Comparison of ENCODE assay signal across 19 mouse cellular contexts in genomic region chr11:31403080-31403479, GRCm38 (mm10). TPM values are rescaled to one million over a fixed set of nuclear protein-coding genes. Genes with fewer than 3 reads are reported as not detected.
DNase-seq lines count a peak whose midpoint lies in the region; TF ChIP-seq lines count a peak whose summit lies in the region.
"Had no signal": no experiment of that assay in that cellular context is flagged by ENCODE, and none has a peak within 500 bp of the region (broad histone marks: within the 10 kb centered on the region; RNA-seq: fewer than 3 reads in every experiment).

No protein-coding gene starts in this region.

- H3K79me2 ChIP-seq in C2C12 (ENCODE audit: control insufficient read depth, insufficient read depth) (no peaks in the 10 kb centered on the region), MEL (ENCODE audit: control insufficient read depth, insufficient read depth, low read length, poor library complexity) (no peaks in the 10 kb centered on the region)

- no peak for TF ChIP-seq POLR2A in MEL (IDR thresholded peaks at IDR 0.05; ENCODE audit: control insufficient read depth in 1 of 2, insufficient read depth in 1 of 2, low read depth in 1 of 2, low read length in 2 of 2, poor library complexity in 1 of 2)
- TF ChIP-seq POLR2A in kidney, adult 2 months (IDR thresholded peaks at IDR 0.05; ENCODE audit: low read depth, low read length) = no peak

- no peak overlapping the region for H3K9ac ChIP-seq in MEL (ENCODE audit: control insufficient read depth, low read depth, low read length, poor library complexity, severe bottlenecking)

- no peak overlapping the region for H3ac ChIP-seq in C2C12 (ENCODE audit: control insufficient read depth, insufficient read length, low read depth)

- H3K27ac ChIP-seq in MEL (ENCODE audit: control insufficient read depth, low read depth, low read length) = no peak overlapping the region
- H3K27ac ChIP-seq in kidney, adult 2 months (ENCODE audit: insufficient read depth, low read depth, low read length) = no peak overlapping the region

- H3K4me3 ChIP-seq in C2C12 (ENCODE audit: insufficient read depth, poor library complexity, severe bottlenecking) (no peak overlapping the region), MEL (ENCODE audit: control insufficient read depth in 1 of 2, insufficient read depth in 1 of 2, low read depth in 2 of 2, low read length in 2 of 2) (no peak overlapping the region)
- no peak overlapping the region for H3K4me3 ChIP-seq in kidney, adult 2 months (ENCODE audit: insufficient read depth, low read depth, low read length)

- WGBS in kidney, adult 2 months = 92% methylated on average over 1 of the region's 1 CpGs

- peaks cover 10% of the 10 kb centered on the region in 2 experiments for H3K4me1 ChIP-seq in MEL (ENCODE audit: control insufficient read depth in 1 of 2, insufficient read depth in 2 of 2, low read length in 2 of 2)
- H3K4me1 ChIP-seq in kidney, adult 2 months (ENCODE audit: control insufficient read depth, insufficient read depth, low read length) = no peaks in the 10 kb centered on the region

- no peak for TF ChIP-seq RAD21 in MEL (IDR thresholded peaks at IDR 0.05; ENCODE audit: low read depth, low read length)

- H3K36me3 ChIP-seq in C2C12 (ENCODE audit: control insufficient read depth, insufficient read depth) (no peaks in the 10 kb centered on the region), MEL (ENCODE audit: control insufficient read depth in 1 of 2, insufficient read depth in 2 of 2, low read length in 2 of 2) (peaks cover 0 to 2% of the 10 kb centered on the region in 2 experiments; a peak in 1 of 4 replicates)
- H3K36me3 ChIP-seq in kidney, adult 2 months (ENCODE audit: control insufficient read depth, insufficient read depth, low read length) = no peaks in the 10 kb centered on the region
- H3K36me3 ChIP-seq: G1E had no signal

- TF ChIP-seq CTCF in C2C12 (IDR thresholded peaks at IDR 0.05; ENCODE audit: control insufficient read depth, insufficient read depth, insufficient read length) = no peak
- no peak for TF ChIP-seq CTCF in MEL (IDR thresholded peaks at IDR 0.05 in 2 of 3, conservative IDR thresholded peaks at IDR 0.05 in 1 of 3; ENCODE audit: control insufficient read depth in 1 of 3, insufficient read depth in 1 of 3, low read depth in 2 of 3, low read length in 3 of 3, poor library complexity in 1 of 3, severe bottlenecking in 1 of 3)
- no peak for TF ChIP-seq CTCF in kidney, adult 2 months (conservative IDR thresholded peaks at IDR 0.05; ENCODE audit: insufficient read depth, insufficient read length, low read depth, low read length)

- TF ChIP-seq EP300 in MEL (IDR thresholded peaks at IDR 0.05; ENCODE audit: low read depth in 1 of 2, low read length in 2 of 2) = peak; percentile 77 to 79

- H3K27me3 ChIP-seq in C2C12 (ENCODE audit: control insufficient read depth, insufficient read depth, insufficient read length) = no peaks in the 10 kb centered on the region
- no peaks in the 10 kb centered on the region for H3K27me3 ChIP-seq in MEL (ENCODE audit: control insufficient read depth in 1 of 2, insufficient read depth in 2 of 2, low read length in 2 of 2)
- H3K27me3 ChIP-seq in kidney, adult 2 months (replicated peaks; ENCODE audit: control insufficient read depth, insufficient read depth, low read length) = no peaks in the 10 kb centered on the region
- H3K27me3 ChIP-seq: CH12.LX, Patski had no signal

- no peaks in the 10 kb centered on the region for H3K79me3 ChIP-seq in C2C12 (ENCODE audit: low read depth)

- peak; percentile 28 for DNase-seq in MEL (ENCODE audit: low read depth, low spot score)
- DNase-seq in kidney, adult 2 months = no peak
- DNase-seq in spleen, postnatal 14 days (ENCODE audit: low spot score in 2 of 2) = no peak
- DNase-seq: adrenal gland, adult 2 months; adrenal gland, adult 8-10 months; adrenal gland, postnatal 10 days; adrenal gland, postnatal 14 days; adrenal gland, postnatal 25 days; adrenal gland, postnatal 36 days; B cell, adult 2 months; cerebellum, adult 11 months; cerebellum, adult 11-12 months; cerebellum, adult 18-20 months; cerebellum, adult 2 months; cerebellum, adult 8-10 months had no signal

- no peaks in the 10 kb centered on the region for H3K9me3 ChIP-seq in MEL (replicated peaks; ENCODE audit: insufficient read depth, low read length)
- H3K9me3 ChIP-seq: G1E had no signal

TF ChIP-seq in C2C12, 6 proteins besides CTCF, POLR2A, EP300 and RAD21:
- TF ChIP-seq MAX (IDR thresholded peaks at IDR 0.05) = no peak
- no peak for TF ChIP-seq USF1 (IDR thresholded peaks at IDR 0.05; ENCODE audit: low read depth)
- TF ChIP-seq MYOD1 (IDR thresholded peaks at IDR 0.05; ENCODE audit: control insufficient read depth, insufficient read length, low read depth) = peak; percentile 52
- TF ChIP-seq FOSL1 (IDR thresholded peaks at IDR 0.05; ENCODE audit: insufficient read depth, low read length, poor library complexity, severe bottlenecking) = no peak
TF ChIP-seq in C2C12: peak in this region for 1.

TF ChIP-seq in MEL, 35 proteins besides CTCF, POLR2A, EP300 and RAD21:
- TF ChIP-seq POLR2AphosphoS2 (IDR thresholded peaks at IDR 0.05; ENCODE audit: low read length) (no peak), MXI1 (IDR thresholded peaks at IDR 0.05; ENCODE audit: low read depth, low read length) (no peak), TCF12 (IDR thresholded peaks at IDR 0.05; ENCODE audit: low read depth, low read length) (peak; percentile 83), MYC (IDR thresholded peaks at IDR 0.05; ENCODE audit: low read depth, low read length) (no peak), GATA1 (IDR thresholded peaks at IDR 0.05; ENCODE audit: low read depth, low read length) (peak; percentile 80), RCOR1 (IDR thresholded peaks at IDR 0.05; ENCODE audit: low read depth, low read length) (peak; percentile 72), MAZ (IDR thresholded peaks at IDR 0.05; ENCODE audit: low read depth, low read length) (no peak), GABPA (IDR thresholded peaks at IDR 0.05; ENCODE audit: low read depth, low read length) (no peak), ETS1 (IDR thresholded peaks at IDR 0.05; ENCODE audit: low read depth, low read length) (peak; percentile 56; the same call in 1 of the 2 replicates)

RNA-seq across cellular contexts. Expression of gene Stc2, which starts 33.2 kb away (rescaled TPM):
- polyA plus RNA-seq in C2C12 (2012; fragmentation: generic; extraction: Trizol) = 15.7 TPM
- total RNA-seq in MEL (2012; rRNA removed) = 20.3 and 41.1 TPM in 2 replicates
- 10 to 100 TPM in 1 of 2 experiments, not detected in 1; 32.5 TPM for polyA plus RNA-seq in MEL (2012; ENCODE audit: insufficient read depth in 1 of 2, insufficient read length in 2 of 2, low read depth in 1 of 2, low replicate concordance in 2 of 2, missing spikeins in 1 of 2)
- 3.8 TPM in 2 replicates for polyA plus RNA-seq in kidney, adult 2 months (2012; rRNA removed)
- total RNA-seq: CH12.LX had no signal
- polyA plus RNA-seq: G1E had no signal
